Mouse (Mus musculus) stomach, postnatal 0 days (tissue): ENCODE measurements around the gene Clic6.

Experiments
- CTCF ChIP-seq: IDR thresholded peaks from 2 replicates; pipeline ENCODE4 v1.5.1; 2016; ENCODE audit warnings: antibody characterized with exemption, low read depth, mild to moderate bottlenecking, moderate library complexity
- EP300 ChIP-seq: optimal IDR thresholded peaks from 2 replicates; pipeline ENCODE3; 2016; ENCODE audit warnings: antibody characterized with exemption

DNA sequence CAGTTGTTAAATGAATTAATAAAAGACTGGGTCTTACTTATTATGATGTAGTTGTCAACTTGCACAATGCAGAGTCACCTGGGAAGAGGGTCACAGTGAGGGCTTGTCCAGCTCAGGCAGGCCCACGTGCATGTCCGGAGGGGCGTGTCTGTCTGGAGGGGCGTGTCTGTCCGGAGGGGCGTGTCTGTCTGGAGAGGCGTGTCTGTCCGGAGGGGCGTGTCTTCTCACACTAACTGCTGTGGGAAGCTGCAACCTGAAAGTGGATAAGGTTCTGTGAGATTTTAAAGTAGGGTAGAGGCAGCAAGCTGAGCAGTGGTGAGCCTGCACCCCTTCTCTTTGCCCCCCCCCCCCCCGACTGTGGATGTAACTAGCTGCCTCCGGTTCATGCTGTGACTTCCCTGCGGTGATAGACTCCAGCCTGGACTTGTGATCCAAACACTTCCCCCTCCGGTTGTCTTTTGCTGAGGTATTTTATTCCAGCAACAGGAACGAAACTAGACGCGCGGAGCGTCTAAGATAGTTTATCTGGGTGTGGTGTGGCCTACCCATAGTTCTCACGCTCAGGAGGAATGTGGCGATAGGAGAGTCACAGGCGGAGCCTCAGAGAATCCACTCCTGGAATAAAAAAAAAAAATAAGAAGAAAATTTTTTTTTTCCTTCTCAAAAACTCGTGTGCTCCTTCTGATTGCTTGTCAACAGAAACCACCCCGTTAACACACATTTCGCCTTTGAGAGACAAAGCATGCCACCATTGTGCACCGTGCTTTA lies 10.3 kb upstream of the Clic6 start:
- TF ChIP-seq CTCF = no peak
- TF ChIP-seq EP300 = no peak
